Mouse (Mus musculus) WW6 (cell line): ENCODE data around the gene Cxcl10.
"Not testable (repeated sequence)": the region's sequence is repeated elsewhere in the genome, so short reads cannot be mapped to it uniquely, and the experiment has no call there.

ENCODE experiments used
- DNase-seq: peaks from one replicate; pipeline ENCODE4 v3.0.0-alpha.2; 2013; ENCODE audit warnings: low read depth, low spot score

Gene Cxcl10

GRCm38 (mm10) chr5:92369151-92369994, 20.7 kb upstream of the Cxcl10 start:
- no peak for DNase-seq

- DNase-seq: no peak
These were observed 19.7 kb upstream of the Cxcl10 start for GRCm38 (mm10) chr5:92368392-92368791.

- DNase-seq: no peak
These were observed 17.9 kb upstream of the Cxcl10 start for GRCm38 (mm10) chr5:92366565-92366964.

- no peak for DNase-seq
These were observed 16.5 kb upstream of the Cxcl10 start for GRCm38 (mm10) chr5:92365146-92365705.

GRCm38 (mm10) chr5:92364011-92364410, 15.3 kb upstream of the Cxcl10 start:
- no peak for DNase-seq

- DNase-seq: no peak
These were observed 14.5 kb upstream of the Cxcl10 start for GRCm38 (mm10) chr5:92363179-92363578.

- no peak for DNase-seq
These were observed 10.2 kb upstream of the Cxcl10 start for GRCm38 (mm10) chr5:92358767-92359455.

GRCm38 (mm10) chr5:92358033-92358432, 9.3 kb upstream of the Cxcl10 start:
- peak; percentile 26 for DNase-seq

GRCm38 (mm10) chr5:92353517-92353916, 4.8 kb upstream of the Cxcl10 start:
- no peak for DNase-seq

- DNase-seq: not testable (repeated sequence)
These were observed 4.0 kb upstream of the Cxcl10 start for GRCm38 (mm10) chr5:92352716-92353115.

GRCm38 (mm10) chr5:92349731-92350130, 1.0 kb upstream of the Cxcl10 start:
- no peak for DNase-seq

GRCm38 (mm10) chr5:92345006-92345405, 3.7 kb downstream of the Cxcl10 start:
- no peak for DNase-seq

GRCm38 (mm10) chr5:92340606-92341005, 8.1 kb downstream of the Cxcl10 start:
- no peak for DNase-seq

GRCm38 (mm10) chr5:92336743-92337142, 11.9 kb downstream of the Cxcl10 start:
- no peak for DNase-seq

- no peak for DNase-seq
These were observed 16.3 kb downstream of the Cxcl10 start for GRCm38 (mm10) chr5:92332359-92332840.

GRCm38 (mm10) chr5:92331635-92332338, 16.9 kb downstream of the Cxcl10 start, which contains the start of gene Art3:
Art3 (plus strand) TSS chr5:92331827.
- DNase-seq: no peak

- no peak for DNase-seq
These were observed 17.6 kb downstream of the Cxcl10 start for GRCm38 (mm10) chr5:92331122-92331521.

GRCm38 (mm10) chr5:92327929-92328328, 20.8 kb downstream of the Cxcl10 start, which contains the start of gene Cxcl9:
Cxcl9 (minus strand) TSS chr5:92328079.
- DNase-seq: no peak

- DNase-seq: no peak
These were observed 21.3 kb downstream of the Cxcl10 start for GRCm38 (mm10) chr5:92327367-92327766.

- no peak for DNase-seq
These were observed 25.4 kb downstream of the Cxcl10 start for GRCm38 (mm10) chr5:92323264-92323663.

- DNase-seq: no peak
These were observed 26.1 kb downstream of the Cxcl10 start for GRCm38 (mm10) chr5:92322612-92323011.
